Mouse (Mus musculus) heart, postnatal 0 days (tissue): ENCODE data around the gene Ttc39b.

Source experiments
- CTCF ChIP-seq: IDR thresholded peaks from 2 replicates; pipeline ENCODE4 v1.5.1; 2016; ENCODE audit warnings: antibody characterized with exemption, control low read depth, low read depth
- EP300 ChIP-seq: IDR thresholded peaks from 2 replicates; pipeline ENCODE4 v1.6.1; 2016; ENCODE audit warnings: antibody characterized with exemption, low read depth

DNA sequence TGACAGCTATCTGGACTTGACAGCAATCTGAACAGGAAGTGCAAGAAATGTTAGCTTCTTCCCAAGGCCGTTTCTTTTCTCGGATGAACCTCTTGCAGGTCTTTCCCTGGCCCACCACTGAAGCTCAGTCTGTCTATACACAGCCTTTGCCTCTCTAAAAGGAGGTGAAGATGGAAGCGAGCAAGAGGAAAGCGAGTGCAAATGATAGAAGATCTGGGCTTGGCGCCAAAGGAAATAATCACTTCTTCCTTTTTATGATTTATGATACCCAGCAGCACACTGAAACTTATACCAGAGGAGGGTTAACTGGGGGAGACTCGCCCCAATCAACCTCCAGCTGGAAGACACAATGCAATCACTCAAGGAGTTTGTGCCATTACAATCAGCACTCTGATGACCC, 41.6 kb downstream of the Ttc39b start:
- no peak for TF ChIP-seq CTCF
- TF ChIP-seq EP300: no peak
